Mouse (Mus musculus) forebrain, embryonic 11.5 days (tissue): ENCODE results near the gene Nr4a2. TPM values are rescaled to one million over a fixed set of nuclear protein-coding genes. Genes with fewer than 3 reads are reported as not detected.

Experiments
- ATAC-seq: fragments of 200-750 bp; cut with Nextera tagmentation; replicated peaks from 2 replicates; pipeline ENCODE4 v1.8.0; 2017; ENCODE audit warnings: moderate TSS enrichment; ENCODE audit not compliant: low FRiP score
- DNase-seq: peaks from one replicate; pipeline ENCODE4 v3.0.0-alpha.2; 2017; ENCODE audit warnings: low spot score
- H3K27ac ChIP-seq: fragments of 300-500 bp; sonication (generic); 2 replicates; pipeline ENCODE4 v1.5.1; 2014; ENCODE audit warnings: low read depth, low read length
- H3K27me3 ChIP-seq: fragments of 300-500 bp; sonication (generic); 2 replicates; pipeline ENCODE4 v1.6.1; 2014; ENCODE audit warnings: mild to moderate bottlenecking, low read length, mixed read lengths; ENCODE audit not compliant: control insufficient read depth, insufficient read depth
- H3K36me3 ChIP-seq: fragments of 300-500 bp; sonication (generic); 2 replicates; pipeline ENCODE4 v1.6.1; 2014; ENCODE audit warnings: mild to moderate bottlenecking, low read length, moderate library complexity, mixed read lengths; ENCODE audit not compliant: control insufficient read depth, insufficient read depth
- H3K4me1 ChIP-seq: fragments of 300-500 bp; sonication (generic); replicated peaks from 2 replicates; pipeline ENCODE4 v1.6.1; 2014; ENCODE audit warnings: low read length, mixed read lengths; ENCODE audit not compliant: control insufficient read depth, insufficient read depth
- H3K4me2 ChIP-seq: fragments of 300-500 bp; sonication (generic); 2 replicates; pipeline ENCODE4 v1.6.1; 2014; ENCODE audit warnings: low read depth, mild to moderate bottlenecking, low read length, moderate library complexity, mixed read lengths; ENCODE audit not compliant: severe bottlenecking
- H3K4me3 ChIP-seq: fragments of 300-500 bp; sonication (generic); 2 replicates; pipeline ENCODE4 v1.5.1; 2014; ENCODE audit warnings: low read depth, low read length
- H3K9ac ChIP-seq: fragments of 300-500 bp; sonication (generic); 2 replicates; pipeline ENCODE4 v1.6.1; 2014; ENCODE audit warnings: low read length
- H3K9me3 ChIP-seq: fragments of 300-500 bp; sonication (generic); 2 replicates; pipeline ENCODE4 v1.6.1; 2016; ENCODE audit warnings: low read length, mixed read lengths; ENCODE audit not compliant: control insufficient read depth
- WGBS: fragments of 180-500 bp; shearing (Covaris S2); extraction: QIAGEN DNeasy Blood & Tissue Kit; methylation state at CpG from one replicate; pipeline ENCODE4 v1.1.7; 2014; 5-methylcytosine and 5-hydroxymethylcytosine counted together
- polyA plus RNA-seq: library from polyadenylated mRNA; unstranded; fragments of >200 nt; fragmentation: Nextera tagmentation; extraction: Ambion mirVana; gene quantifications from 2 replicates; pipeline ENCODE4 v1.2.1, GENCODE M21; 2014

The Nr4a2 gene
- polyA plus RNA-seq, 1 experiment from 2014 or later = 15.7 TPM

- H3K9me3 ChIP-seq = no peaks in the 10 kb centered on the region; the same call in 1 of the 2 replicates
- DNase-seq = peak; percentile 91
- H3K4me1 ChIP-seq = peaks cover 17% of the 10 kb centered on the region
- H3K36me3 ChIP-seq = no peaks in the 10 kb centered on the region
- H3K9ac ChIP-seq = peak overlapping the region; percentile 76
- WGBS = under 1% methylated on average over 86 of the region's 88 CpGs
- peak overlapping the region; percentile 99 for H3K4me2 ChIP-seq
- H3K4me3 ChIP-seq = peak overlapping the region; percentile 75
- no peak overlapping the region for H3K27ac ChIP-seq
- peak; percentile 82 for ATAC-seq
- H3K27me3 ChIP-seq = peaks cover 36% of the 10 kb centered on the region
Measured at GRCm38 (mm10) chr2:57114211-57115151, 9.3 kb downstream of the Nr4a2 start.

- Histone ChIP-seq H3K27me3 (peaks cover 46% of the 10 kb centered on the region), H3K27ac (no peak overlapping the region), H3K4me1 (peaks cover 19% of the 10 kb centered on the region), H3K36me3 (no peaks in the 10 kb centered on the region), H3K9me3 (no peaks in the 10 kb centered on the region; the same call in 1 of the 2 replicates), H3K4me2 (peak overlapping the region; percentile 99), H3K4me3 (peak overlapping the region; percentile 75), H3K9ac (no peak overlapping the region)
- DNase-seq (no peak), ATAC-seq (no peak)
- WGBS = 18% methylated on average over 5 of the region's 5 CpGs
Measured at GRCm38 (mm10) chr2:57113431-57113830, 10.4 kb downstream of the Nr4a2 start.

GRCm38 (mm10) chr2:57112949-57113348 lies 10.9 kb downstream of the Nr4a2 start:
- H3K4me3 ChIP-seq = 0 out of 2 replicates have a peak overlapping the region, but pooled peaks have one; percentile 75

GRCm38 (mm10) chr2:57111791-57112538 lies 11.8 kb downstream of the Nr4a2 start:
- peaks cover 58% of the 10 kb centered on the region for H3K27me3 ChIP-seq
- H3K4me2 ChIP-seq = peak overlapping the region; percentile 24; the same call in 1 of the 2 replicates
- H3K9ac ChIP-seq = no peak overlapping the region
- ATAC-seq (no peak), DNase-seq (peak; percentile 60)
- H3K36me3 ChIP-seq = no peaks in the 10 kb centered on the region
- H3K9me3 ChIP-seq = no peaks in the 10 kb centered on the region; the same call in 1 of the 2 replicates
- WGBS = 6% methylated on average over 38 of the region's 38 CpGs
- peak overlapping the region; percentile 16 for H3K4me3 ChIP-seq
- no peak overlapping the region for H3K27ac ChIP-seq
- H3K4me1 ChIP-seq = peaks cover 19% of the 10 kb centered on the region

More at GRCm38 (mm10) chr2:57112949-57113348, 10.9 kb downstream of the Nr4a2 start:
- Histone ChIP-seq H3K9me3 (no peaks in the 10 kb centered on the region; the same call in 1 of the 2 replicates), H3K27ac (no peak overlapping the region), H3K36me3 (no peaks in the 10 kb centered on the region), H3K4me2 (peak overlapping the region; percentile 12; the same call in 1 of the 2 replicates), H3K4me1 (peaks cover 19% of the 10 kb centered on the region), H3K27me3 (peaks cover 51% of the 10 kb centered on the region), H3K9ac (no peak overlapping the region)
- WGBS = 11% methylated on average over 6 of the region's 6 CpGs
- no peak for ATAC-seq
- no peak for DNase-seq

GRCm38 (mm10) chr2:57111011-57111790 lies 12.6 kb downstream of the Nr4a2 start:
- ATAC-seq (no peak), DNase-seq (peak; percentile 68)
- no peak overlapping the region for H3K9ac ChIP-seq
- 4% methylated on average over 39 of the region's 39 CpGs for WGBS
- H3K4me3 ChIP-seq = peak overlapping the region; percentile 16
- peak overlapping the region; percentile 24; the same call in 1 of the 2 replicates for H3K4me2 ChIP-seq
- H3K27me3 ChIP-seq = peaks cover 62% of the 10 kb centered on the region
- no peak overlapping the region for H3K27ac ChIP-seq
- H3K36me3 ChIP-seq = no peaks in the 10 kb centered on the region
- no peaks in the 10 kb centered on the region; the same call in 1 of the 2 replicates for H3K9me3 ChIP-seq
- peaks cover 19% of the 10 kb centered on the region for H3K4me1 ChIP-seq

- Histone ChIP-seq H3K9me3 (no peaks in the 10 kb centered on the region; the same call in 1 of the 2 replicates), H3K9ac (no peak overlapping the region), H3K36me3 (no peaks in the 10 kb centered on the region), H3K4me3 (no peak overlapping the region), H3K4me2 (no peak overlapping the region), H3K4me1 (peaks cover 19% of the 10 kb centered on the region), H3K27ac (no peak overlapping the region), H3K27me3 (peaks cover 70% of the 10 kb centered on the region)
- ATAC-seq (no peak), DNase-seq (no peak)
- 6% methylated on average over 16 of the region's 16 CpGs for WGBS
Measured at GRCm38 (mm10) chr2:57110401-57110800, 13.4 kb downstream of the Nr4a2 start.

GRCm38 (mm10) chr2:57109926-57110325 lies 13.9 kb downstream of the Nr4a2 start:
- H3K9ac ChIP-seq = no peak overlapping the region
- 2% methylated on average over 14 of the region's 14 CpGs for WGBS
- H3K9me3 ChIP-seq = no peaks in the 10 kb centered on the region; the same call in 1 of the 2 replicates
- peaks cover 75% of the 10 kb centered on the region for H3K27me3 ChIP-seq
- peaks cover 19% of the 10 kb centered on the region for H3K4me1 ChIP-seq
- no peak for DNase-seq
- ATAC-seq = no peak
- no peak overlapping the region for H3K27ac ChIP-seq
- H3K4me3 ChIP-seq = no peak overlapping the region
- H3K36me3 ChIP-seq = no peaks in the 10 kb centered on the region
- no peak overlapping the region for H3K4me2 ChIP-seq

GRCm38 (mm10) chr2:57109301-57109700 lies 14.5 kb downstream of the Nr4a2 start:
- H3K27me3 ChIP-seq = peaks cover 81% of the 10 kb centered on the region
- no peak overlapping the region for H3K9ac ChIP-seq
- H3K4me2 ChIP-seq = 0 out of 2 replicates have a peak overlapping the region, but pooled peaks have one; percentile 15
- no peak overlapping the region for H3K4me3 ChIP-seq
- no peak overlapping the region for H3K27ac ChIP-seq
- no peaks in the 10 kb centered on the region for H3K36me3 ChIP-seq
- H3K9me3 ChIP-seq = no peaks in the 10 kb centered on the region; the same call in 1 of the 2 replicates
- ATAC-seq = no peak
- H3K4me1 ChIP-seq = peaks cover 19% of the 10 kb centered on the region
- no peak for DNase-seq
- 3% methylated on average over 11 of the region's 11 CpGs for WGBS
